Mouse (Mus musculus) layer of hippocampus, adult 6 months (tissue): ENCODE results near the gene Rflna. TPM values are rescaled to one million over a fixed set of nuclear protein-coding genes. Genes with fewer than 3 reads are reported as not detected.

Experiments used
- long read RNA-seq, 2 experiments: library from polyadenylated mRNA; unstranded; transcript quantifications; one replicate each; pipeline ENCODE4 v2.0.0; 2019 to 2020
- polyA plus RNA-seq: library from polyadenylated mRNA; unstranded; fragments of <200 nt; fragmentation: Nextera tagmentation; gene quantifications from 2 replicates; pipeline ENCODE4 v1.2.3, GENCODE M21; 2021

The Rflna gene
- 0.40 and 0.58 TPM in 2 replicates for polyA plus RNA-seq
- long read RNA-seq, experiment 1, result 0 reads
- long read RNA-seq, experiment 2, transcript Rflna-203 (3 exons, 1,649 nt), result major isoform, 8 of 13 reads
- long read RNA-seq, experiment 2, partial matches to known transcripts, result 0 of 13 reads
- long read RNA-seq, experiment 2, other reads (novel, unspliced or antisense), result 5 of 13 reads

DNA sequence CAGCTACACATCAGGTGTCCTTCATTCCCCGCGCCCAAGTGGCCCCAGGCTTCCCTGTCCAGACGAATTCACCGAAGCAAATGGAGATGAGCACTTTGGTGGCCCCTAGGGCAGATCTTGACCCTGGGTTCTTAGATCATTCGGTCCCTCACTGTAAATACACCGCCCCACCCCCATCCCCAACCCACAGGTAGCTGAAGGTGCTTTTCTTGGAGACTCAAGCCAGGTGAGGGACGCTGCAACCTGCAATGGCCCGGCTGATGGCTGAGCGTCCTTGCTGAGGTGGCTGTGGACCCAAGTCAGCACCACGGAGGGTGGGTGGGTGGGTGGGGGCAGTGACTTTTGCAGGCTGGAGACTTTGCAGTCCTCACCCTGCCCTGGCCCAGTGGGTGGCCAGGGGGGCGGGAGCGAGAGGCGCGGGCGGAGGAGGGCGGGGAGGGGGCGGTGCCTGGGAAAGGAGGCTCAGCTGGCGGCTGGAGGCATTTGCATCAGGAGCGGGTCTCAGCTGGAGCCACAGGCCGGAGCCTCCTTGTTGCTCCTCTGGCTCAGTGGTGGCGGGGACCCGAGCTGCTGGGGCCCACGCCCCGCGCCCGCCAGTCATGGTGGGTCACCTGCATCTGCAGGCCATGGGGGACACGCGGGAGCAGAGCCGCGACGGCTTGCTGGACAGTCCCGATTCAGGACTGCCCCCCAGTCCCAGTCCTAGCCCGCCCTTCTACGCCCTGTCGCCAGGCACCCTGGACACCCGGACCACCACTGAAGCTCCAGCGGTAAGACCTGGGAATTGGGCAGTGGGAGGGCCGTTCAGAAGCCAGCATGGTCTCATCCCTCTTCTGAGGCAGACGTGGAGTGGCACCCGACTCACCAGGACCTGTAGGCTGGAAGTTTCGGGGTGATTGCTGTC is at the start of gene Rflna:
TSS of gene Rflna (plus strand) at position 253 of the 904 bp plus-strand sequence.

Other genes with a start within 250 kb of the Rflna start
- 113 and 118 TPM in 2 replicates for gene Ccdc92, start 140.8 kb upstream of the Rflna start, polyA plus RNA-seq
- gene Zfp664, start 140.5 kb upstream of the Rflna start, polyA plus RNA-seq, result 39.2 and 59.6 TPM in 2 replicates
- gene Ncor2, start 176.0 kb downstream of the Rflna start, polyA plus RNA-seq, result 14.7 and 22.9 TPM in 2 replicates